Mouse (Mus musculus) embryo, embryonic 9.5 days (tissue): ENCODE results near the gene Plcd1.

Source experiments
- DNase-seq: peaks from one replicate; pipeline ENCODE4 v3.0.0-alpha.2; 2017; ENCODE audit errors: extremely low spot score

The Plcd1 gene

GRCm38 (mm10) chr9:119091581-119092310, 1.6 kb downstream of the Plcd1 start:
- DNase-seq: no peak

- no peak for DNase-seq
These were observed 2.8 kb downstream of the Plcd1 start for GRCm38 (mm10) chr9:119090462-119090861.

GRCm38 (mm10) chr9:119089437-119089836, 3.9 kb downstream of the Plcd1 start:
- no peak for DNase-seq

- peak; percentile 97 for DNase-seq
These were observed 5.0 kb downstream of the Plcd1 start for GRCm38 (mm10) chr9:119088148-119088801.

- no peak for DNase-seq
These were observed 6.0 kb downstream of the Plcd1 start for GRCm38 (mm10) chr9:119087309-119087708.

GRCm38 (mm10) chr9:119086451-119086850, 6.9 kb downstream of the Plcd1 start:
- no peak for DNase-seq

- no peak for DNase-seq
These were observed 9.3 kb downstream of the Plcd1 start for GRCm38 (mm10) chr9:119083966-119084365.

GRCm38 (mm10) chr9:119082656-119083430, 10.5 kb downstream of the Plcd1 start:
- no peak for DNase-seq

GRCm38 (mm10) chr9:119082039-119082438, 11.3 kb downstream of the Plcd1 start:
- peak; percentile 55 for DNase-seq

GRCm38 (mm10) chr9:119080040-119080675, 13.1 kb downstream of the Plcd1 start:
- DNase-seq: no peak

- no peak for DNase-seq
These were observed 17.6 kb downstream of the Plcd1 start for GRCm38 (mm10) chr9:119075685-119076084.

- no peak for DNase-seq
These were observed 20.0 kb downstream of the Plcd1 start for GRCm38 (mm10) chr9:119073184-119073895.

GRCm38 (mm10) chr9:119071786-119072185, 21.5 kb downstream of the Plcd1 start:
- DNase-seq: no peak

GRCm38 (mm10) chr9:119070173-119070825, 23.0 kb downstream of the Plcd1 start:
- DNase-seq: no peak

GRCm38 (mm10) chr9:119068266-119068665, 25.0 kb downstream of the Plcd1 start:
- no peak for DNase-seq

GRCm38 (mm10) chr9:119067601-119068000, 25.7 kb downstream of the Plcd1 start:
- peak; percentile 81 for DNase-seq

GRCm38 (mm10) chr9:119064296-119064695, 29.0 kb downstream of the Plcd1 start:
- no peak for DNase-seq

- no peak for DNase-seq
These were observed 30.2 kb downstream of the Plcd1 start for GRCm38 (mm10) chr9:119063036-119063644.

- no peak for DNase-seq
These were observed 32.6 kb downstream of the Plcd1 start for GRCm38 (mm10) chr9:119060701-119061100.

GRCm38 (mm10) chr9:119058245-119058644, 35.1 kb downstream of the Plcd1 start:
- no peak for DNase-seq
